Mouse (Mus musculus): ENCODE measurements at regions not wholly inside any gene's neighbourhood (a gene's known extent, or its start where the extent isn't known, plus 50 kb on each side); places are given as distances from the start of the nearest gene placed in this dataset.

DNA sequence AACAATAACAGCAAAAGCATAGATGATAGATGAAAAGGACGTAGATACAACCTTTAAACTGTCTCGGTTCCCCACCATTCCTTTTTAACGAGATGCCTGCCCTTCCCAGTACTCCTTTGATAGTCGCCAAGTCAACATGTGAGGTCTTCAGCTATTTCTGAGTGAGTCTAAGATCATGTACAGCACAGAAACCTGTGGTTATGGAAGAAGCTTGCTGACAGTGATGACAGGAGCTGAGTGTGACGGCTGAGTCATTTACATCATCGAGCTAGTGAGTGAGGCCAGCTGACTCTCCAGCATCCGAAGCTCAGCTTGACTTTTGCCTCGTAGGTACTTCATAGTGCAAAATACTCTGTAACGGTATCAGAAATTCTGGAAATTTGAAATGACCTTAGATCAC, 160.1 kb upstream of the Mast4 start:
- TF ChIP-seq CTCF (IDR thresholded peaks at IDR 0.05; ENCODE audit: insufficient read depth, low read length) (no peak), POLR2A (IDR thresholded peaks at IDR 0.05; ENCODE audit: borderline replicate concordance, extremely low read depth, low read depth, low read length) (no peak)

Measured in lung, adult 2 months (tissue).